Mouse (Mus musculus) neural tube, embryonic 13.5 days (tissue): Measurements from ENCODE around the gene Cryl1. TPM values are rescaled to one million over a fixed set of nuclear protein-coding genes. Genes with fewer than 3 reads are reported as not detected.

Experiments used
- ATAC-seq: fragments of 200-750 bp; cut with Nextera tagmentation; 2 replicates; pipeline ENCODE4 v1.8.0; 2017; ENCODE audit warnings: low read depth, mild to moderate bottlenecking, moderate TSS enrichment, moderate library complexity
- H3K27ac ChIP-seq: fragments of 300-500 bp; sonication (generic); replicated peaks from 2 replicates; pipeline ENCODE4 v1.5.1; 2015; ENCODE audit warnings: moderate library complexity, mild to moderate bottlenecking, inconsistent platforms
- H3K27me3 ChIP-seq: fragments of 300-500 bp; sonication (generic); 2 replicates; pipeline ENCODE4 v1.6.1; 2015; ENCODE audit warnings: mild to moderate bottlenecking, inconsistent platforms
- H3K36me3 ChIP-seq: fragments of 300-500 bp; sonication (generic); 2 replicates; pipeline ENCODE4 v1.6.1; 2015; ENCODE audit warnings: mild to moderate bottlenecking, inconsistent platforms
- H3K4me1 ChIP-seq: fragments of 300-500 bp; sonication (generic); replicated peaks from 2 replicates; pipeline ENCODE4 v1.6.1; 2015; ENCODE audit warnings: inconsistent platforms
- H3K4me2 ChIP-seq: fragments of 300-500 bp; sonication (generic); 2 replicates; pipeline ENCODE4 v1.6.1; 2015; ENCODE audit warnings: inconsistent platforms, mild to moderate bottlenecking, moderate library complexity
- H3K4me3 ChIP-seq: fragments of 300-500 bp; sonication (generic); 2 replicates; pipeline ENCODE4 v1.5.1; 2015; ENCODE audit warnings: mild to moderate bottlenecking, inconsistent platforms
- H3K9ac ChIP-seq: fragments of 300-500 bp; sonication (generic); 2 replicates; pipeline ENCODE4 v1.6.1; 2015; ENCODE audit warnings: moderate library complexity, mild to moderate bottlenecking, inconsistent platforms
- H3K9me3 ChIP-seq: fragments of 300-500 bp; sonication (generic); 2 replicates; pipeline ENCODE4 v1.6.1; 2016; ENCODE audit warnings: inconsistent platforms
- WGBS: fragments of 180-500 bp; shearing (Covaris S2); methylation state at CpG from one replicate; pipeline ENCODE4 v1.1.7; 2015; 5-methylcytosine and 5-hydroxymethylcytosine counted together
- polyA plus RNA-seq: library from polyadenylated mRNA; unstranded; fragments of >200 nt; fragmentation: Nextera tagmentation; extraction: Ambion mirVana; gene quantifications from 2 replicates; pipeline ENCODE4 v1.2.1, GENCODE M21; 2015

Gene Cryl1
- polyA plus RNA-seq, 1 experiment from 2014 or later: 8.4 TPM

- ATAC-seq: no peak
- no peak overlapping the region for H3K27ac ChIP-seq
These were observed 55.8 kb downstream of the Cryl1 start for GRCm38 (mm10) chr14:57342316-57343055.

GRCm38 (mm10) chr14:57338666-57339065 is 59.7 kb downstream of the Cryl1 start:
- no peak overlapping the region for H3K27ac ChIP-seq
- 48% methylated on average over 6 of the region's 6 CpGs for WGBS
- no peak overlapping the region for H3K4me3 ChIP-seq
- ATAC-seq: no peak
- H3K9me3 ChIP-seq: no peaks in the 10 kb centered on the region
- peaks cover 14% of the 10 kb centered on the region for H3K4me1 ChIP-seq
- no peak overlapping the region for H3K9ac ChIP-seq
- no peaks in the 10 kb centered on the region for H3K27me3 ChIP-seq
- H3K36me3 ChIP-seq: no peaks in the 10 kb centered on the region
- H3K4me2 ChIP-seq: no peak overlapping the region

More at GRCm38 (mm10) chr14:57342316-57343055, 55.8 kb downstream of the Cryl1 start:
- peaks cover 19% of the 10 kb centered on the region for H3K4me1 ChIP-seq
- no peaks in the 10 kb centered on the region for H3K36me3 ChIP-seq
- no peaks in the 10 kb centered on the region for H3K9me3 ChIP-seq
- H3K27me3 ChIP-seq: no peaks in the 10 kb centered on the region
- no peak overlapping the region for H3K4me2 ChIP-seq
- WGBS: 65% methylated on average over 6 of the region's 6 CpGs
- H3K4me3 ChIP-seq: no peak overlapping the region
- H3K9ac ChIP-seq: no peak overlapping the region

GRCm38 (mm10) chr14:57334833-57335232 is 63.5 kb downstream of the Cryl1 start:
- no peaks in the 10 kb centered on the region for H3K27me3 ChIP-seq
- H3K9me3 ChIP-seq: no peaks in the 10 kb centered on the region
- H3K4me2 ChIP-seq: no peak overlapping the region
- no peak for ATAC-seq
- H3K36me3 ChIP-seq: no peaks in the 10 kb centered on the region
- 75% methylated on average over 6 of the region's 6 CpGs for WGBS
- no peak overlapping the region for H3K4me3 ChIP-seq
- H3K27ac ChIP-seq: no peak overlapping the region
- H3K9ac ChIP-seq: no peak overlapping the region
- no peaks in the 10 kb centered on the region for H3K4me1 ChIP-seq

- WGBS: 86% methylated on average over 8 of the region's 8 CpGs
- Histone ChIP-seq H3K4me1 (no peaks in the 10 kb centered on the region), H3K27me3 (no peaks in the 10 kb centered on the region), H3K27ac (no peak overlapping the region), H3K9ac (no peak overlapping the region), H3K36me3 (no peaks in the 10 kb centered on the region), H3K9me3 (no peaks in the 10 kb centered on the region), H3K4me3 (no peak overlapping the region), H3K4me2 (no peak overlapping the region)
- ATAC-seq: no peak
These were observed 65.8 kb downstream of the Cryl1 start for GRCm38 (mm10) chr14:57332503-57332902.

- Histone ChIP-seq H3K27me3 (no peaks in the 10 kb centered on the region), H3K4me3 (no peak overlapping the region), H3K4me2 (no peak overlapping the region), H3K9me3 (no peaks in the 10 kb centered on the region), H3K4me1 (no peaks in the 10 kb centered on the region), H3K9ac (no peak overlapping the region), H3K36me3 (no peaks in the 10 kb centered on the region), H3K27ac (no peak overlapping the region)
- no peak for ATAC-seq
- WGBS: 86% methylated on average over 10 of the region's 10 CpGs
These were observed 67.2 kb downstream of the Cryl1 start for GRCm38 (mm10) chr14:57331097-57331496.

GRCm38 (mm10) chr14:57329600-57329999 is 68.7 kb downstream of the Cryl1 start:
- no peak for ATAC-seq
- Histone ChIP-seq H3K36me3 (no peaks in the 10 kb centered on the region), H3K27me3 (no peaks in the 10 kb centered on the region), H3K27ac (no peak overlapping the region), H3K4me2 (no peak overlapping the region), H3K9me3 (no peaks in the 10 kb centered on the region), H3K9ac (no peak overlapping the region), H3K4me3 (no peak overlapping the region), H3K4me1 (no peaks in the 10 kb centered on the region)
- WGBS: 88% methylated on average over 15 of the region's 15 CpGs

GRCm38 (mm10) chr14:57326771-57327170 is 71.6 kb downstream of the Cryl1 start:
- no peaks in the 10 kb centered on the region for H3K4me1 ChIP-seq
- H3K27me3 ChIP-seq: no peaks in the 10 kb centered on the region
- H3K27ac ChIP-seq: no peak overlapping the region
- no peaks in the 10 kb centered on the region for H3K36me3 ChIP-seq
- H3K9me3 ChIP-seq: no peaks in the 10 kb centered on the region
- H3K4me3 ChIP-seq: no peak overlapping the region
- H3K4me2 ChIP-seq: no peak overlapping the region
- 84% methylated on average over 6 of the region's 6 CpGs for WGBS
- ATAC-seq: no peak
- no peak overlapping the region for H3K9ac ChIP-seq

GRCm38 (mm10) chr14:57318812-57319211 is 79.5 kb downstream of the Cryl1 start:
- Histone ChIP-seq H3K9ac (no peak overlapping the region), H3K4me1 (peaks cover 7% of the 10 kb centered on the region), H3K9me3 (no peaks in the 10 kb centered on the region), H3K27ac (no peak overlapping the region), H3K36me3 (no peaks in the 10 kb centered on the region), H3K4me2 (no peak overlapping the region), H3K27me3 (no peaks in the 10 kb centered on the region), H3K4me3 (no peak overlapping the region)
- ATAC-seq: no peak
- WGBS: 77% methylated on average over 1 of the region's 1 CpGs

GRCm38 (mm10) chr14:57316662-57317600 is 81.4 kb downstream of the Cryl1 start:
- H3K9me3 ChIP-seq: no peaks in the 10 kb centered on the region
- no peak overlapping the region for H3K4me2 ChIP-seq
- 73% methylated on average over 16 of the region's 16 CpGs for WGBS
- no peaks in the 10 kb centered on the region for H3K27me3 ChIP-seq
- no peak overlapping the region for H3K4me3 ChIP-seq
- no peak overlapping the region for H3K9ac ChIP-seq
- no peaks in the 10 kb centered on the region for H3K36me3 ChIP-seq
- no peak overlapping the region for H3K27ac ChIP-seq
- no peak for ATAC-seq
- peaks cover 7% of the 10 kb centered on the region for H3K4me1 ChIP-seq

GRCm38 (mm10) chr14:57315976-57316375 is 82.4 kb downstream of the Cryl1 start:
- no peak overlapping the region for H3K4me2 ChIP-seq
- H3K36me3 ChIP-seq: no peaks in the 10 kb centered on the region
- H3K9me3 ChIP-seq: no peaks in the 10 kb centered on the region
- WGBS: 52% methylated on average over 3 of the region's 3 CpGs
- H3K27me3 ChIP-seq: no peaks in the 10 kb centered on the region
- ATAC-seq: peak; percentile 50; the same call in 1 of the 2 replicates
- no peak overlapping the region for H3K9ac ChIP-seq
- 0 out of 2 replicates have a peak overlapping the region, but pooled peaks have one; percentile 38 for H3K27ac ChIP-seq
- peaks cover 7% of the 10 kb centered on the region for H3K4me1 ChIP-seq
- H3K4me3 ChIP-seq: no peak overlapping the region

- no peak for ATAC-seq
- Histone ChIP-seq H3K4me3 (no peak overlapping the region), H3K27ac (0 out of 2 replicates have a peak overlapping the region, but pooled peaks have one; percentile 38), H3K36me3 (no peaks in the 10 kb centered on the region), H3K4me2 (no peak overlapping the region), H3K27me3 (no peaks in the 10 kb centered on the region), H3K4me1 (peaks cover 7% of the 10 kb centered on the region), H3K9ac (no peak overlapping the region), H3K9me3 (no peaks in the 10 kb centered on the region)
- 56% methylated on average over 7 of the region's 7 CpGs for WGBS
These were observed 82.8 kb downstream of the Cryl1 start for GRCm38 (mm10) chr14:57315551-57315950.

GRCm38 (mm10) chr14:57301600-57302230 is 96.6 kb downstream of the Cryl1 start:
- H3K4me2 ChIP-seq: no peak overlapping the region
- H3K9me3 ChIP-seq: no peaks in the 10 kb centered on the region
- H3K27me3 ChIP-seq: no peaks in the 10 kb centered on the region
- no peak for ATAC-seq
- 86% methylated on average over 11 of the region's 11 CpGs for WGBS
- no peak overlapping the region for H3K27ac ChIP-seq
- no peaks in the 10 kb centered on the region for H3K36me3 ChIP-seq
- no peak overlapping the region for H3K9ac ChIP-seq
- H3K4me3 ChIP-seq: no peak overlapping the region
- H3K4me1 ChIP-seq: no peaks in the 10 kb centered on the region; the same call in 1 of the 2 replicates
